Mouse (Mus musculus) megakaryocyte, embryonic 14.5 days (primary cell): ENCODE data around the gene Cebpz.

Source experiments
- FLI1 ChIP-seq: IDR thresholded peaks from 2 replicates; pipeline ENCODE4 v1.6.1; 2012; ENCODE audit warnings: low read length, inconsistent platforms, mixed read lengths
- GATA1 ChIP-seq: IDR thresholded peaks from 3 replicates; pipeline ENCODE4 v1.6.1; 2012; ENCODE audit warnings: mixed read lengths, low read length, inconsistent platforms, borderline replicate concordance

DNA sequence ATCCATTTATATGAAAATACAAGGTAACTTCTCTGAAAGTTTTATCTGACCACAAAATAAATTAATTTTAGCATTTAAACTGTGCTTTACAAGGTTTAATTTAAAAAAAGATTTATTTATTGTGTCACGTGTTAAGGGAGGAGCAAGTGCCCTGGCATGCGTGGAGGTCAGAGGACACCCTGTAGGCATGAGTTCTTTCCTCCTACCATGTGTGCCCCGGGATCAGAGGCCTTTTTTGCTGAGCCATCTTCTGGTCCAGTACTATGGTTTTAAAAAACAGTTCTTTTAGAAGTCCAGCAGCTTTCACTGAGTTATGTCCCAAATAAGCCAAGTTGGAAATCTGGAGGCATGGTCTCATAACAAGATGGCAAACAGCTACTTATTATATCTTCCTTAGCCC is 46.9 kb upstream of the Cebpz start:
- TF ChIP-seq GATA1 (no peak), FLI1 (no peak)
